Mouse (Mus musculus) gastrocnemius, adult 2 months (tissue): ENCODE results near the gene Ntan1. TPM values are rescaled to one million over a fixed set of nuclear protein-coding genes. Genes with fewer than 3 reads are reported as not detected.
"Not testable (repeated sequence)": the region's sequence is repeated elsewhere in the genome, so short reads cannot be mapped to it uniquely, and the experiment has no call there.

Experiments used
- DNase-seq: peaks from one replicate; pipeline ENCODE4 v3.0.0; 2022
- H3K27ac ChIP-seq: fragments of 200-600 bp; 2 replicates; pipeline ENCODE4 v1.8.1; 2022; ENCODE audit warnings: mild to moderate bottlenecking
- H3K4me3 ChIP-seq: fragments of 200-600 bp; 2 replicates; pipeline ENCODE4 v1.8.1; 2022; ENCODE audit warnings: mild to moderate bottlenecking, moderate library complexity
- CTCF ChIP-seq: fragments of 200-600 bp; IDR thresholded peaks from 2 replicates; pipeline ENCODE4 v1.8.1; 2022; ENCODE audit warnings: antibody characterized with exemption, mild to moderate bottlenecking, moderate library complexity
- intact Hi-C: fragments of 180-260 bp; cut with DNase I; formaldehyde crosslinking; loops from one replicate; pipeline ENCODE4 v1.15.1; 2025
- long read RNA-seq, 2 experiments: library from polyadenylated mRNA; stranded (forward); transcript quantifications; one replicate each; pipeline ENCODE4 v2.0.0; 2021
- total RNA-seq, 2 experiments: library from RNA; stranded (reverse); gene quantifications; 2 replicates each; pipeline ENCODE4 v1.2.3; 2021

Ntan1 gene
- 10 to 100 TPM; 42.8 to 44.8 TPM for total RNA-seq
- long read RNA-seq, experiment 1, transcript Ntan1-205 (9 exons, 1,014 nt), result major isoform, 20 of 59 reads
- long read RNA-seq, experiment 1, transcript Ntan1-201 (10 exons, 1,175 nt), result minor isoform, 17 of 59 reads
- long read RNA-seq, experiment 1, partial matches to known transcripts, result 0 of 59 reads
- long read RNA-seq, experiment 1, other reads (novel, unspliced or antisense), result 22 of 59 reads
- long read RNA-seq, experiment 2, transcript Ntan1-205 (9 exons, 1,014 nt), result major isoform, 18 of 59 reads
- long read RNA-seq, experiment 2, transcript Ntan1-201 (10 exons, 1,175 nt), result minor isoform, 16 of 59 reads
- long read RNA-seq, experiment 2, partial matches to known transcripts, result 0 of 59 reads
- long read RNA-seq, experiment 2, other reads (novel, unspliced or antisense), result 23 of 59 reads

DNA sequence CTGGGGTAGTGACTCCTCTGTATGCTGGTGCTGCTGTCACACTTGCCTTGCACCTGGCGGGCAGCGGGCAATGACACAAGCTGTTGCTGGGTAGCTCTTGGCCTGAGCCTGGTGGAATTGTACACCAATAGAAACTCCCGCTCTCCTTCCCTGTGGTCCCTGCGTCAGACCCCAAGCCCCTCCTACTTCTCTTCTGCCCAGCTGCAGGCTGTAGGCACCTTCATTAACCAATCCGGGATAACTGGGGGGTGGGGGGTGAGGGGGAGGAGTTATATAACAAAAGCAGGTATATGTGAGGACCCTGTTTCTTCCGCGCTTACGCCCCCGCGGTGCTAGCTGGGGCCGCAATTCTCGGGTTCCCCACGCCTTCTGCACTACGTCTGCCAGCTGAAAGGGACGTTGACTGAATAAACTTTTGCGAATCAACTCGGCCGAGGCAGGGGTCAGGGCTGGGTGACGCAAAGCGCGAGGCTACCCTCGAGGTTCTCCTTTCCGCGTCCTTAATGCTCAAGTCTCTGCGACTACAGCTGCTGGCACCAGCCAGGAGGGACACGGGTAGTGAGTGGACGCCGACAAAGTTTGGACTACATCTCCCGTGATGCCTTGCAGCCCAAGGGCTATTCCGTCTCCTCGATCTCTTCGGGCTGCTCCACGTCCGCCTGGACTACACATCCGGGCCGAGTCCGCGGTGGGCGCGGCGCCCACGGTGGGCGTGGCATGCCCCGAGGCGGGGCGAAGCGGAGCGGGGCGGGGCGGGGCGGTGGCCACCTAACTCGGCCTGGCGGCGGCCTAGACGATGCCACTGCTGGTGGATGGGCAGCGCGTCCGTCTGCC is at the start of gene Ntan1:
TSS of gene Ntan1 (plus strand) at position 286 of the 834 bp plus-strand sequence.
- no peak for TF ChIP-seq CTCF
- intact Hi-C loops, result loop anchor here (2.0 to 5.0 kb wide), 2 partner anchors 36 to 340 kb away; partner anchors contain the start of gene Rrn3
- DNase-seq, result peak; percentile 99
- peak within 1 kb of the TSS; percentile 100 for H3K27ac ChIP-seq
- peak within 1 kb of the TSS; percentile 86 for H3K4me3 ChIP-seq

DNA sequence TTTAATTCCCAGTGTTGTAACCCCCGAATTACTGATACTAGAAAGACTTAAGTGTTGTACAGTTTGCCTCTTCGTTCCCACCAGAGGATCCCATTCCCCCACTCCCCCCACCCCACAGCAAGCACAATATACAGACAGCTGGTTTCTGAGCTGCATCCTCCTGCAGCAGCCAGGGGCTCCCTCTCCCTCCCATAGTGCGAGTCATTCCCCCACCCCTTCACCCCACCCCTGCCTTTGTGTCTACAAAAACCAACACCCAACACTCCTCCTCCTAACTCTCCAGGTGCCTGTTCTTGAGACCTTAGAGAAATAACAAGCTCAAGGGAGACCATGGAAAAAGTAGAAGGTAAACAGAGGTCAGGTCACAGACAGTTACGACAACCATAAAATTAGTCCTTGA is 47.0 kb upstream of the Ntan1 start:
- intact Hi-C loops, DNase-seq: not testable (repeated sequence)

DNA sequence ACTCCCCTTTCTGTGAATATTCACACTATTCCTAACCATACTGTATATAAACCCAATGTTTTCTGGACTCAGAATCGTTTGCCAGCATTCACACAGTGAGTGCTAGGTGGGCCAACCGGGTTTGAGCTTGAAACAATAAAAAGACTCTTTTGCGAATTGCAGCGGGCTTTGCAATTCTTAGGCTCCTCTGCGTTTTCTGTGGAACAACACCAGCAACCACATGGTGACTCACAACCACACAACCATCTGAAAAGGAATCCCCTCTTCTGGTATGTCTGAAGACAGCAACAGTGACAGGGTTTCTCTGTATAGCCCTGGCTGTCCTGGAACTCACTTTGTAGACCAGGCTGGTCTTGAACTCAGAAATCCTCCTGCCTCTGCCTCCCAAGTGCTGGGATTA is 46.6 kb upstream of the Ntan1 start:
- intact Hi-C loops, H3K4me3 ChIP-seq, DNase-seq: not testable (repeated sequence)

More for the DNA sequence above, 47.0 kb upstream of the Ntan1 start:
- H3K27ac ChIP-seq, H3K4me3 ChIP-seq: not testable (repeated sequence)

GRCm38 (mm10) chr16:13774011-13774410 is 44.6 kb upstream of the Ntan1 start:
- H3K4me3 ChIP-seq, H3K27ac ChIP-seq, intact Hi-C loops, DNase-seq: not testable (repeated sequence)

More for the DNA sequence above, 46.6 kb upstream of the Ntan1 start:
- not testable (repeated sequence) for H3K27ac ChIP-seq

DNA sequence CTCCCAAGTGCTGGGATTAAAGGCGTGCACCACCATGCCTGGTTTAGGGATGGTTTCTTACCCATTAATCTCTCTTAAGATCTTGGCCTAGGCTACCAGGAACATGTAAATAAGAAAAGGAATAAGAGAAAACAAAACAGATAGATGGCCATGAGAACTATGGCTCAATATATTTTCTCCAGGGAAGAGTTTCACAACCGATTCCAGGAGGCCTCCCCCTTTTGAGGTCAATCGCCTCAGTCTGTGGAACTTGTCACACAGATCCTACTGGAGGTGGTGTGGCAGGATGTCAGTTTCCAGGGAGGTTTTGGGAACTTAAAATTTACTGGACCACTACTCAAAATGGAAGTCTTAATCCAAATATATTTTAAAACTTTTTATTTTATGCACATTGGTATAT is 44.0 kb upstream of the Ntan1 start:
- intact Hi-C loops, DNase-seq, H3K4me3 ChIP-seq, H3K27ac ChIP-seq: not testable (repeated sequence)

DNA sequence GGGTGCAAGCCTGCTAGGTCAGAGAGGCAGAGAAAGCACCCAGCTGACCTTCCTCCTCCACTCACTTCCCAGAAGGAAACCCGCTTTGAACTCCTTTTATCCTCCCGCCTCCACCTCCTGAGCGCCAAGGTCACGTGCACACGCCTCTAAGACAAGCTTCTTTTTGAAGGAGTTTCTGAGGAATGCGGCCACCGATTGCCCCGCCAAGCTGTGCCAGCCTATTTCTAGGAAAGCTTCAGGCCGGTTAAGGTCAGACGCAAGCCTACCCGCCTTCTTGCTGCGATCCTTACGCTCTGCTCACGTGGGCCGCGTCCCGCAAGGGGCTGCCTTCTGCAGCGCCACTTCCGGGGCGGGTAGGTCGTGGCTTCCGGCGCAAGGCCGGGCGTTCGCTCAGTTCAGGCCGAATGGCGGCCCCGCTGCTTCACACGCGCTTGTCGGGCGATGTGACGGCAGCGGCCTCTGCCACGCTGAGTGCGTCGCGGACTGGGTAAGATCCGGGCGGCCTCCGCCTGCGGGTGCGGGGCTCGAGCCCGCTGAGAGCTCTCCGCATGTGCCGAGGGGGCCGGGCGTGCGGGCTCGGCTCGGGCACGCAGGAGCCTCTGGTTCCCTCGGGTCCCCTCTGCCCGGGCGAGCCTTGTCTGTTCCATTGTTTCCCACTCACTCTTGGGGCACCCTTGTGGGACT is 38.1 kb upstream of the Ntan1 start, which contains the start of gene Rrn3:
TSS of gene Rrn3 (plus strand) at position 356 of the 684 bp plus-strand sequence.
- H3K4me3 ChIP-seq, result peak within 1 kb of the TSS; percentile 80
- no peak for TF ChIP-seq CTCF
- DNase-seq, result peak; percentile 95
- intact Hi-C loops, result loop anchor here (5.0 kb wide), 1 partner anchor 37 kb away; the partner anchor contains the start of gene Ntan1
- H3K27ac ChIP-seq, result peak within 1 kb of the TSS; percentile 97

- no peak for TF ChIP-seq CTCF
- intact Hi-C loops, result loop anchor here (5.0 kb wide), 1 partner anchor 36 kb away; the partner anchor contains the start of gene Ntan1
- H3K4me3 ChIP-seq, result peak overlapping the region; percentile 80
- DNase-seq, result no peak
- H3K27ac ChIP-seq, result peak overlapping the region; percentile 97
Measured at GRCm38 (mm10) chr16:13781216-13781615, 37.4 kb upstream of the Ntan1 start.

- TF ChIP-seq CTCF, result no peak
- intact Hi-C loops, result no loop called here
- Histone ChIP-seq H3K4me3 (no peak overlapping the region), H3K27ac (no peak overlapping the region)
- DNase-seq, result no peak
Measured at GRCm38 (mm10) chr16:13785932-13786331, 32.7 kb upstream of the Ntan1 start.

DNA sequence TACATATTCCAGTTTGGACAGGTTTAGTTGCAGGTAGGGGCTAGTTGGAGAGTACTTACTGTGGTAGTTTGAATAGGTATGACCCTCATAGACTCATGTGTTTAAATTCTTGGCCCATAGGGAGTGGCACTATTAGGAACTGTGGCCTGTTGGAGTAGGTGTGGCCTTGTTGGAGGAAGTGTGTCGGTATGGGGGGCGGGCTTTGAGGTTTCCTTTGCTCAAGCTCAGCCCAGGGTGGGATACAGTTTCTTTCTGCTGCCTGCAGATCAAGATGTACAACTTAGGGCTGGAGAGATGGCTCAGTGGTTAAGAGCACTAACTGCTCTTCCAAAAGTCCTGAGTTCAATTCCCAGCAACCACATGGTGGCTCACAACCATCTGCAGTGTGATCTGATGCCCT is 25.2 kb upstream of the Ntan1 start:
- DNase-seq, H3K4me3 ChIP-seq, H3K27ac ChIP-seq, intact Hi-C loops: not testable (repeated sequence)

GRCm38 (mm10) chr16:13796746-13797175 is 21.9 kb upstream of the Ntan1 start:
- no peak for TF ChIP-seq CTCF
- DNase-seq, result no peak
- intact Hi-C loops, result no loop called here

DNA sequence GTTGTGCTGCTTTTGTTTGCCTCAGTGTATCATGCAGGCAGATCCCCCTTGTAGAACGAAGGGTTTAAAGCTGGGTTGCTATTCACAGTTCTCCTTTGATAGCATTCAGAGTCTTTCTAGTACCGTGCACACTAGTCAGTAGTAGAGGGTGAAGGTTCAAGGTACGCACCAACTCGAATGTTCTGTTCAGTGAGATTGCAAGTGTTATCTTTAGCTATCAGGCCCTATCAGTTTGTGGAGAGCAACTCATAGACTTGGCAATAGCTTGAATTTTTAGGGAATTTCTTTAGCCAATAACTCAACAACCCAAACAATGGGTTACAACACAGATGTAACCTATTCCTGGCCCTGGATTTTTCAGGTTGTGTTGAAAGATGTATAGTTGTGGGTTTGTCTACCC is 17.4 kb upstream of the Ntan1 start:
- no peak for TF ChIP-seq CTCF
- intact Hi-C loops, result no loop called here
- H3K4me3 ChIP-seq, result no peak overlapping the region
- H3K27ac ChIP-seq, result no peak overlapping the region
- DNase-seq, result no peak

More at GRCm38 (mm10) chr16:13796746-13797175, 21.9 kb upstream of the Ntan1 start:
- Histone ChIP-seq H3K4me3 (no peak overlapping the region), H3K27ac (no peak overlapping the region)

GRCm38 (mm10) chr16:13804666-13805065 is 14.0 kb upstream of the Ntan1 start:
- no peak overlapping the region for H3K4me3 ChIP-seq
- DNase-seq, result no peak
- no peak for TF ChIP-seq CTCF
- no peak overlapping the region for H3K27ac ChIP-seq
- intact Hi-C loops, result no loop called here
